Mouse (Mus musculus) cerebellum, adult 2 months (tissue): Measurements from ENCODE around the gene Wdr95. TPM values are rescaled to one million over a fixed set of nuclear protein-coding genes. Genes with fewer than 3 reads are reported as not detected.

ENCODE experiments used
- DNase-seq, 2 experiments: peaks; one replicate each; pipeline ENCODE4 v3.0.0; 2021
- H3K27ac ChIP-seq: fragments of 200-500 bp; 2 replicates; pipeline ENCODE4 v1.5.1; 2012; ENCODE audit warnings: low read length, control low read depth, inconsistent platforms; ENCODE audit not compliant: insufficient read depth
- H3K27me3 ChIP-seq: fragments of 200-500 bp; 2 replicates; pipeline ENCODE4 v1.6.1; 2012; ENCODE audit warnings: inconsistent platforms, mild to moderate bottlenecking, low read length, moderate library complexity; ENCODE audit not compliant: control insufficient read depth, insufficient read depth
- H3K4me1 ChIP-seq: fragments of 200-500 bp; 2 replicates; pipeline ENCODE4 v1.6.1; 2011; ENCODE audit warnings: low read length; ENCODE audit not compliant: control insufficient read depth, insufficient read depth
- H3K4me3 ChIP-seq: fragments of 200-500 bp; replicated peaks from 2 replicates; pipeline ENCODE3; 2011; ENCODE audit warnings: mild to moderate bottlenecking, low read depth, low read length, control low read depth; ENCODE audit not compliant: insufficient read depth
- CTCF ChIP-seq: fragments of 200-500 bp; IDR thresholded peaks from 2 replicates; pipeline ENCODE4 v1.5.1; 2011; ENCODE audit warnings: low read depth, mild to moderate bottlenecking, control low read depth, low read length, moderate library complexity, borderline replicate concordance; ENCODE audit not compliant: insufficient read depth
- POLR2A ChIP-seq: fragments of 200-500 bp; IDR thresholded peaks from 2 replicates; pipeline ENCODE4 v1.6.1; 2011; ENCODE audit warnings: low read length, control low read depth, borderline replicate concordance; ENCODE audit not compliant: insufficient read depth
- WGBS: fragments of 180-500 bp; shearing (Covaris S2); methylation state at CpG from one replicate; pipeline ENCODE4 v1.1.7; 2018; 5-methylcytosine and 5-hydroxymethylcytosine counted together
- polyA plus RNA-seq: library from polyadenylated mRNA; depleted of rRNA; stranded (reverse); fragments of >200 nt; gene quantifications from 2 replicates; pipeline ENCODE4 v1.2.3, GENCODE M21; 2012

Wdr95 gene
- polyA plus RNA-seq, 1 experiment = 0.29 TPM

DNA sequence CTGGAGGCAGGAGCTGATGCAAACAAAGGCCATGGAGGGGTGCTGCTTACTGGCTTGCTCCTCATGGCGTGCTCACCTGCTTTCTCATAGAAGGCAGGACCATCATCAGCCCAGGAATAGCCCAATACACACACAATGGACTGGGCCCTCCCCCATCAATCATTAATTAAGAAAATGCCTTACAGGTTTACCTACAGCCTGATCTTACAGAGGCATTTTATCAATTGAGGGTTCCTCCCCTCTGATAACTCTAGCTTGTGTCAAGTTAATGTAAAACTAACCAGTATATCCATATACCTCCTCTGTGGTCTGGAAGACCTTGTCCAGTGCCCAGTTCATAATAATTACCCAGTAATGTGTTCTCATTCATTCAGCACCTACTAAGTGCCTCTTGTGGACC, 56.8 kb downstream of the Wdr95 start:
- no peak for TF ChIP-seq POLR2A
- TF ChIP-seq CTCF = no peak
- DNase-seq = no peak
- no peaks in the 10 kb centered on the region for H3K4me1 ChIP-seq
- no peak overlapping the region for H3K4me3 ChIP-seq
- H3K27ac ChIP-seq = no peak overlapping the region
- 89% methylated on average over 1 of the region's 1 CpGs for WGBS
- H3K27me3 ChIP-seq = no peaks in the 10 kb centered on the region

- no peak overlapping the region for H3K27ac ChIP-seq
- 72% methylated on average over 10 of the region's 10 CpGs for WGBS
- no peaks in the 10 kb centered on the region for H3K4me1 ChIP-seq
- DNase-seq = no peak
- TF ChIP-seq CTCF (no peak), POLR2A (no peak)
- H3K27me3 ChIP-seq = no peaks in the 10 kb centered on the region
- H3K4me3 ChIP-seq = no peak overlapping the region
Observed at GRCm38 (mm10) chr5:149585910-149586309, 57.4 kb downstream of the Wdr95 start.

GRCm38 (mm10) chr5:149587327-149587895, 58.9 kb downstream of the Wdr95 start:
- TF ChIP-seq POLR2A = no peak
- TF ChIP-seq CTCF = no peak
- H3K4me3 ChIP-seq = no peak overlapping the region
- H3K27me3 ChIP-seq = no peaks in the 10 kb centered on the region
- H3K4me1 ChIP-seq = no peaks in the 10 kb centered on the region
- H3K27ac ChIP-seq = no peak overlapping the region
- DNase-seq = no peak
- WGBS = 91% methylated on average over 11 of the region's 11 CpGs

DNA sequence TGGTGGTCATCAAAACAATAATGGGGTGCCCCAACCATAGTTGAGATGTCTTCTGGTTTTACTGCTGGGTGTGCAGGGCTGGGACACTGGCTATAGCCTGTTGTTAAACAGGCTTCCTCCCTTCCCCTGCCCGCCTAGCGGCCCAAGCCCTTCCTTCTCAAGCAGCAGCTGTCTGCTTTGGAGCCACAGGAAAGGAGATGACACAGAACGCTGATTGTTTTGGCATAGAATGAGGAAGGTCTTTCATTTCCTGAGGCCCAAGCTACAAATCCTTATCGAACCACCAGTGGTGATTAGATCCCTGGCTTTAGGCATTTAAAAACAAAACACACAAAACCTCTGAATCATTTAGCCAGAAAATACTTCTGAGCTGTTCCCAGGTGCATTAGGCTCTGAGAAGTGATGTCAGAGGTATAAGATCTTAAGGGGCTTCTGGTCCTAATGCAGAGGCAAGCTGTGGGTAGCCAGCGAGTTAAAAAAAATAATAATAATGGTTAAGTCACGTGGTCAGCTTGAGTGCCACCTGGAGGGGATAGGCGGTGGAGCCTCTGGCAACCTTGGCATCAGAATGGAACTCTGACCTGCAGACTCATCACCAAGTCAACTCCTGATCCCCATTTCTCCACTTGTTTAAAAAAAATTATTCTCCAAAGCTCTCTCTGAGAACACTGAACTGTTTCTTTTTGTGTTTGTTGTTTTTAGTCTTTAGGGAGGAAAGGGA, 60.5 kb downstream of the Wdr95 start:
- Histone ChIP-seq H3K27ac (no peak overlapping the region), H3K4me1 (no peaks in the 10 kb centered on the region), H3K27me3 (no peaks in the 10 kb centered on the region), H3K4me3 (no peak overlapping the region)
- TF ChIP-seq CTCF (no peak), POLR2A (no peak)
- 41% methylated on average over 7 of the region's 7 CpGs for WGBS
- DNase-seq = no peak

GRCm38 (mm10) chr5:149589932-149590331, 61.5 kb downstream of the Wdr95 start:
- no peak for TF ChIP-seq POLR2A
- TF ChIP-seq CTCF = no peak
- no peak overlapping the region for H3K27ac ChIP-seq
- 81% methylated on average over 3 of the region's 3 CpGs for WGBS

DNA sequence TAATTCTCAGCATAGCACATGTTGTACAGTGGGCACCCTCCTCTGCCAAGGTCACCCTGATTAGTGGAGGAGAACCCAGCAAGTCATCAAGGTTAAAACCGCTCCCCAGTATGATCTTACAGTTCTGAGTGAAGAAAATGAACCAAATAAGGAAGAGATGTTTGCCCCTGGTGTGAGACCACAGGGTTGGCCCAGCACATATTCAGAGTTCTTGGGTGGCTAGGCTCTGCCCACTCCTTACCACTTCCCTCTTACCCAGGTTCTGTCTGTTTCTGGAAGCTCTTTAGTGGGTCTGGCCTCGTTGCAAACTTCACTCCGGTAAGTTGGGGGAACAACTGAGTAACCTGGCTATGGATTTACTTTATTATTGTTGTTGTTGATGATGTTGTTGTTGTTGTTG, 65.7 kb downstream of the Wdr95 start:
- H3K4me3 ChIP-seq = no peak overlapping the region
- no peak overlapping the region for H3K27ac ChIP-seq
- 84% methylated on average over 3 of the region's 3 CpGs for WGBS
- DNase-seq = no peak
- H3K4me1 ChIP-seq = no peaks in the 10 kb centered on the region
- TF ChIP-seq POLR2A (no peak), CTCF (no peak)
- H3K27me3 ChIP-seq = no peaks in the 10 kb centered on the region

More at GRCm38 (mm10) chr5:149589932-149590331, 61.5 kb downstream of the Wdr95 start:
- H3K4me3 ChIP-seq = no peak overlapping the region
- no peak for DNase-seq
- H3K27me3 ChIP-seq = no peaks in the 10 kb centered on the region
- H3K4me1 ChIP-seq = no peaks in the 10 kb centered on the region

DNA sequence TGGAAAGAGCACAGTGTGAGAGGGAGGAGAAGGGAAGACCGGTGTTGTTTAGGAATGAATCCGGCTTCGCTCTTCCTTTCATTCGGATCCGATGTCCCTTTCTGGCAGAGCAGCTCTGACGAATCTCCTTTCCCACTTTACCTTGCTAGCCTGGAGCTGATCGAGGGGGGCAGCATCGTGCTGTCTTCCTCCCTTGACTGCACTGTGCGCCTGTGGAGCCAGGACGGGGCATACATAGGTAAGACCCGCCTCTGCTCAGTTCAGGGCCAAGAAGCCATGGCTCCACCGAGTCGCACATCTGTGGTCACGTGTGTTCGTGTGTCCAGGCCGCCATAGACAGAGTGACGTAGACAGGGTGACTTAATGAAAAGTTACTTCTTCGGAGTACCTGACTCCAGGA, 68.9 kb downstream of the Wdr95 start:
- no peak for DNase-seq
- H3K27me3 ChIP-seq = no peaks in the 10 kb centered on the region
- H3K4me3 ChIP-seq = no peak overlapping the region
- no peaks in the 10 kb centered on the region for H3K4me1 ChIP-seq
- TF ChIP-seq CTCF (no peak), POLR2A (no peak)
- 45% methylated on average over 18 of the region's 18 CpGs for WGBS
- H3K27ac ChIP-seq = no peak overlapping the region

DNA sequence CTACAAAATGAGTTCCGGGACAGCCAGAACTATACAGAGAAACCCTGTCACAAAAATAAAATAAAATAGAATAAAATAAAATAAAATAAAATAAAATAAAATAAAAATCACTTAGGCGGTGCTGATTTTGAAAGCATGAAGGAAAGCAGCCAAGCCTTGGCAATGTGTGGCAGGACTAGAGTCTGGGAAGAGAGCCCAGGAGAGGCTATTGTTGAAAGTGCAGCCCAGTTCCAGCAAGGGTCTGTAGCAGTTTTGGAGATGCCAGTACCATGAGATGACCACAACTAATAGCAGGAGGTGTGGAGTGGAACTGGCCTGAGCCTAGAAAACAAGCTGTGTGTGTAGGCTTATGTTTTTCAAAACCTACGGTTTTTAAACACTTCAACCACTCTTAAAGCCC, 73.5 kb downstream of the Wdr95 start:
- no peak overlapping the region for H3K4me3 ChIP-seq
- DNase-seq = peak in 1 of 2 experiments; percentile 21
- TF ChIP-seq POLR2A (no peak), CTCF (no peak)
- no peaks in the 10 kb centered on the region for H3K27me3 ChIP-seq
- no peak overlapping the region for H3K27ac ChIP-seq
- 49% methylated on average over 3 of the region's 3 CpGs for WGBS
- no peaks in the 10 kb centered on the region for H3K4me1 ChIP-seq

DNA sequence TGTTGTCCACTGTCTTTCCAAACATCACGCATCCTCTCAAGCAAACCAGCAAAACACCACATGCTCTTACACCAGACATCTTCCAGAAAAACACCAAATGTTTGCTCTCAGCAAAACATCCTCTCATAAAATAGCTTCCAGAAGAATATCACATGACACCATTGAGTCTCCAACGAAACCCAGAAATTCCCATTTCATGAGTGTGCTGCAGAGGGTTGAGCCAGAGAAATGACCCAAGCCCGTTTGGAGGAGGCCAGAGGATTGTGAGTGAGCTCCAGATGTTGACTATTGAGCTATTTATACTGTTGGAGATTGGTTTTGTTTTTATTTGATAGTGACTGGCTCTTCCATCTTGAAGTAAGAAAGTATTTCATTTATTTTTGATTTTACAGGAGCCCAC, 74.8 kb downstream of the Wdr95 start:
- no peak overlapping the region for H3K4me3 ChIP-seq
- H3K27ac ChIP-seq = no peak overlapping the region
- TF ChIP-seq POLR2A = no peak
- TF ChIP-seq CTCF = no peak
- DNase-seq = no peak
- H3K4me1 ChIP-seq = no peaks in the 10 kb centered on the region
- no peaks in the 10 kb centered on the region for H3K27me3 ChIP-seq
- WGBS = 79% methylated on average over 3 of the region's 3 CpGs
